Mouse (Mus musculus) megakaryocyte progenitor cell, adult 5-6 weeks (primary cell): ENCODE results near the gene Hnrnpf. TPM values are rescaled to one million over a fixed set of nuclear protein-coding genes. Genes with fewer than 3 reads are reported as not detected.
"Not testable (repeated sequence)": the region's sequence is repeated elsewhere in the genome, so short reads cannot be mapped to it uniquely, and the experiment has no call there.

Experiments
- ATAC-seq: replicated peaks from 2 replicates; pipeline ENCODE4 v1.8.0; 2016; ENCODE audit warnings: mild to moderate bottlenecking, moderate TSS enrichment, inconsistent platforms; ENCODE audit not compliant: poor library complexity
- total RNA-seq, 2 experiments: library from RNA; stranded (forward) in 1 of 2; stranded (reverse) in 1 of 2; fragments of 157-497, 149-512 nt in 1 of 2; fragments of 200-1000 nt in 1 of 2; gene quantifications; 2 replicates each; pipeline versions ENCODE4 v1.2.3 to v1.2.4; 2015 to 2017

Gene Hnrnpf
- total RNA-seq (2015) (679 and 683 TPM in 2 replicates), total RNA-seq (2017) (1,301 and 1,452 TPM in 2 replicates)

DNA sequence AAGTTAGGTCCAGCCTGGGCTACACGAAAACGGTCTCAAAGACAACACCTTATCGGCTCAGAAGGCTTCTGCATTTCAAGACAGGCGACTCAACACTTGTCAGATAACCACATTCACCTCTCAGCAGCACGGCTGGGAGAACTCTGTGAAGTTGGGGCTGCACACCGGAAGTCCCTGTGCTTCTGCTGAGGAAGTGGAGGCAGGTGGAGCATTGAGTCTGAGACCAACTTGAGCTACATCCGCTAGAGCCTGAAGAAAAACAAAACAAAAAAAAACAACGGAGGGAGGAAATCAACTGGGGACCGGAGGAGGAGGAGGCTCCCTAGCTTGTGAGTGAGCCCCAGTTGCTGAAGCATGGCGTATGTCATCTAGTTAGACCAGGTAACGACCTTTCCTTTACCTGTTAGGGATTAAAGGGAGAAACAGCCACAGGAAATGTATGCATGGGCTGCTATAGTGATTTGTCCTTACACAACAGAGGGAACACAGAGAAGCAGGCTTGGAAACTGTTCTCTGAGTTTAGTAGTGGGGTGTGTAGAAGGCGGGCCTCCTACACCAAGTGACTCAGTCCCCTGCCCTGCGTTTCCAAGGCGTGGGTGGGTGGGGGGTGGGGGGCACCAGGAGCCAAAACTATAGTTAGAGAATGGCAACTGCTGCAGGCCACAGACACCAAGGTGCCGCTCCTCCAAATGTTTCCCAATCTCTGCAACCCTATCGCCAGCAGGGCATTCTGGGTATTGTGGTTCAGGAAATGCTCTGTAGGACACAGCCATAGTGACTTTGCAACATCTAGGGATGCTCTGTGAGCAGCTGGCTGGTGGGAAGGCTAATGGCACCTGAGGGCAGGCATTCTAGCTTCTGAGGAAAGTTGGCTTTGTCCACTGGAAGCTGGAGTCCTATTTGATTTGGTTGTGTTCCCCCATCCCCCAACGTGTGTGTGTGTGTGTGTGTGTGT lies at the start of gene Hnrnpf:
Hnrnpf (plus strand) TSS at position 199 of the 955 bp plus-strand sequence.
- ATAC-seq, result peak; percentile 78

DNA sequence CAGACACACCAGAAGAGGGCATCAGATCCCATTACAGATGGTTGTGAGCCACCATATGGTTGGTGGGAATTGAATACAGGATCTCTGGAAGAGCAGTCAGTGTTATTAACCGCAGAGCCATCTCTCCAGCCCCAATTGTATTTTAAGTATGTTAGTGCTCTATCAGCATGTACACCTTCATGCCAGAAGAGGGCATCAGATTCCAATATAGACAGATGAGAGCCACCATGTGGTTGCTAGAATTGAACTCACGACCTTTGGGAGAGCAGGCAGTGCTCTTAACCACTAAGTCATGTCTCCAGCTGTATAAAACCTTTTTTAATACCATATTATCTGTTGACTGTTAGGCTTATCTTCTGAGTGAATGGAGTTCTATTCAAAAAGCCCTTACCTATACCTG lies 48.4 kb upstream of the Hnrnpf start:
- peak; percentile 81 for ATAC-seq

DNA sequence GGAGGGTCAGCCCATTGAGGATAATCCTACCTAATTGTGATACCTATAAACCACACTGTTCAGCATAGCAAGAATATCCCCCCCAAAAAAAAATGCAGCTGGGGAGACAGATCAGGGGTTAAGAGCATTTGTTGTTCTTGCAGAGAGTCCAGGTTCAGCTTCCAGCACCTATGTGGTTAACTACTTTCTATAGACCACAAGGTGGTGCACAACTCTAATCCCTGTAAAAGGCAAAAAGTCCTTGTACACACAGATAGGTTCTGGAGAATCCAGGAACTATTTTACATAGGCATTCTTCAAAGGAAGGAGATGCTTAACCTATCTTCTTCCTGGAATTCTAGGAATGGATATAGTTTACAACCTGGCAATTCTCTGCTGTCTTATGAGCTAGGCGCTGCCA lies 42.1 kb upstream of the Hnrnpf start:
- 0 out of 2 replicates have a peak, but pooled peaks have one; percentile 35 for ATAC-seq

DNA sequence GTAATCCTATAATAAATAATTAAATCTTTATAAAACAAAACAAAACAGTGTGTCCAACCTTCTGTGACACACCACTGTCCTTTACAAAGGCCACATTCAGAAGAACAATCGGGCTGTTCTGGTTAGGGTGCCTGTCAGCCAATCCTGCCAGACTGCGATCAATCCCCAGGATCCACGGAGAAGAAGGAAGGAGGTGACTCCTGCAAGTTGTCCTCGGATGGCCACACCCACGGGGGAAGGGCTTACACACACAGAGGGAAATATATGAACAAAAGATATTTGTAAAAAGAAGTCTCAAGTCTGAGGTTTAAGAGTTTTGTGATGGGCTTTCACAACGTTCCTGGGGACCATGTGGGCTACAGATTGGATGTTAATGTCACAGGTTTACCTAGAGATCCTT lies 38.3 kb upstream of the Hnrnpf start, which contains the start of gene Zfp239:
Zfp239 (plus strand) TSS at position 253 of the 400 bp plus-strand sequence.
- ATAC-seq, result no peak

DNA sequence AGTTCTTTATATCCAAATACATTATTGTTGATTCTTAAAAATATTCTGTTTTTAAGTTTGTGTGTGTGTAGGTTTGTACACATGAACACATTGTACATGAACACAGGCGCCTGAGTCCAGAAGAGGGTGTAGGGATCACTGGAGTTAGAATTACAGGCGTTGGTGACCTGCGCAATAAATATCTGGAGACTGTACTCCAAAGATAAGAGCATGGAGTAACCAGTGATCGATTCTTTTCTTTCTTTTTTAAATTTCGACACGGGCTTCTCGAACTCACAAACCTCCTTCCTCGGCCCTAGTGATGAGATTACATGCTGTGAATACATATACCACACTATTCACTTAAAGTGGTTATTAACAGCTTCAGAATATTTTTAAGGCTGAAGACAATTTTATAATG lies 37.7 kb upstream of the Hnrnpf start:
- peak; percentile 37 for ATAC-seq

DNA sequence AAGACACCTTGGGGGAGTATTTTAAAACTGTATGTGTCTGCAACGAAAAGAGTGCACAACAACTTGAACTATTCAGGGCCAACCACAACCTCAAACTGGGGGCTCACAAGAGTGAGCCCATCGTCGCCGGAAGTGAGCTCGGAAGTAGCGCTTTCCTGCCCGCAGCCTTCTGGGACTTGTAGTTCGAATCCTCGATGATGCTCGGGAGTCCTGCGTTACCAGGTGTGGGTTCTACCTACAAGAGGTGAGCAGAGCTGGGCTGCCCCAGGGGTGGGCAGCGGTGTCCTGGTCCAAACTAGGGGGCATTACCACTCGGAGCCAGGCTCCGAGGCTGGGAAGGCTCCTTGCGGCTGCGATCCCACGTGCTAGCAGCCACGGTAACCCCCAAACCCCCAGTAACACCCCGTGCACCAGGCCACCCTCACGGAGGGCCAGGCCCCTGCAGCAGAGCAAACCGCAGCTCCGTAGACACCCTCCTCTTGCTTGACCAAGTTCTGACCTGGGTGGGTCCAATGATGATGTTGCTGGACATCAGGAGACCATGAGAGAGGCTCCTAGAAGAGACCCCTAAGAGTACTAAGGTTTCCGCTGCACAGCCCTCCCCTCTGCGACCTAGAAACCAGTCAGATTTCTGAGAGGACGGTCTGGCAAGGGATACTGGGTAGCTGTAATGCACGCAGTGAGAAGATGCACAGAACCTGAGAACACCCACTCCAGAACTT lies 37.1 kb upstream of the Hnrnpf start:
- ATAC-seq, result peak; percentile 94

DNA sequence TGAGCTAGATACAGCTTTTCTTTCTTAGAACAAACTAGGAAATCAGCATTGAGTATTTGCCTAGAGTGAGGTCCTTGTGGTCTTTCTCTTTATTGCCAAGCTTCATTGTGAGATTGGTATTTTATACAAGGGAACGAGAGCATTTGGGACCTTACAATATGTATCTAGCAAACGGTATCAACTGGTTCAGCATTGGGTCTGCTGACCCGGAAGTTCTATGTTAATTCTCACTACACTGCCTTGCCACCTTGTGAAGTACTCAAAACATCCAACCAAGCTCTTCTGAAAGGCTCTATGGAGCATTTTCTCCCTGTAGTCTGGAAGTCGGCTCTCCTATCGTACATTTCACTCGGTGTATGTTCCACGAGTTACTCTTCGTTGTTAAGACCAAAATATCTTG lies 36.4 kb upstream of the Hnrnpf start:
- ATAC-seq, result no peak

DNA sequence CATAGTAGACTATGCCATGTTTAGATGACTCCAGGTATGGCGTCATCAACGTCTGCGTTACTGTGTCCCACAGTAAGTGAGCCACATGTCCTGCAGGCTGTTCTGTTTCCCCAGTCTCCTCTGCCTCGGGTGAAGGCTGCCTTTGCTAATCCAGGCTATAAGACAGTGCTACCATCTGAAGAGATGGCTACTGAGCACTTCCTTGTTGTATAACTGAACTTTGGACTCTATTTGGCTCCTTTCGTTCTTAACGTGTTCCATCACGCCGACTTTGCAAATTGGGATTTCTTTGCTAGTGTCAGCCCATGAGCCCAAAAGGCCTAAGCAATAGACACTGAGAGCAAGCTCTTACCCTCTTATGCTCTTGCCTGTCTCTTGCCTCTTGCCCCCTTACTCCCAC lies 31.9 kb upstream of the Hnrnpf start:
- ATAC-seq, result no peak

DNA sequence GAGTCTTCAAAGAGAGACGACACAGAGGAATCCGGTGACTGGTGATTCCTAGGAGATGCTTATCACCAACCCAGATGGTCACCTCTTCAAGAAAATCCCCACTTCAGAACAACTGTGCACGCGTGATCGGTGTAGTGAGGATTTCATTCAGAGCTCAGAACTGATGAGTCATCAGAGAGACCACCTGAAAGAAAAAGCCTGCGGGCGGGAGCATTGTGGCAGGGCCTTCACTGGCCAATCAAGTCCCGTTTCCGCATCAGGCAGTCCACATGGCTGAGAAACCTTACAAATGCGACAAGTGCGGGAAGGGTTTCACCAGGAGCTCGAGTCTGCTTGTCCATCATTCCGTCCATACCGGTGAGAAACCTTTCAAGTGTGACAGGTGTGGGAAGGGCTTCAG lies 29.1 kb upstream of the Hnrnpf start:
- no peak for ATAC-seq

DNA sequence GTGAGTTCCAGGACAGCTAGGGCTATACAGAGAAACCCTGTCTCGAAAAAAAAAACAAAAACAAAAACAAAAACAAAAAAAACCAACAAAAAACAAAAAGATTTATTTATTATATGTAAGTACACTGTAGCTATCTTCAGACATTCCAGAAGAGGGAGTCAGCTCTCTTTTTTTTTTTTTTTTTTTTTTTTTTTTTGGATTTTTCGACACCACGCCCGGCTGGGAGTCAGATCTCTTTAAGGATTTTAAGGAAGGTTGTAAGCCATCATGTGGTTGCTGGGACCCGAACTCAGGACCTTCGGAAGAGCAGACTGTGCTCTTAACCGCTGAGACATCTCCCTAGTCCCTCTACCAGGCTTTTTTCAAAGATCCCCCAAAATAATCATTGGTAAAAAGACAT lies 26.7 kb upstream of the Hnrnpf start:
- not testable (repeated sequence) for ATAC-seq

DNA sequence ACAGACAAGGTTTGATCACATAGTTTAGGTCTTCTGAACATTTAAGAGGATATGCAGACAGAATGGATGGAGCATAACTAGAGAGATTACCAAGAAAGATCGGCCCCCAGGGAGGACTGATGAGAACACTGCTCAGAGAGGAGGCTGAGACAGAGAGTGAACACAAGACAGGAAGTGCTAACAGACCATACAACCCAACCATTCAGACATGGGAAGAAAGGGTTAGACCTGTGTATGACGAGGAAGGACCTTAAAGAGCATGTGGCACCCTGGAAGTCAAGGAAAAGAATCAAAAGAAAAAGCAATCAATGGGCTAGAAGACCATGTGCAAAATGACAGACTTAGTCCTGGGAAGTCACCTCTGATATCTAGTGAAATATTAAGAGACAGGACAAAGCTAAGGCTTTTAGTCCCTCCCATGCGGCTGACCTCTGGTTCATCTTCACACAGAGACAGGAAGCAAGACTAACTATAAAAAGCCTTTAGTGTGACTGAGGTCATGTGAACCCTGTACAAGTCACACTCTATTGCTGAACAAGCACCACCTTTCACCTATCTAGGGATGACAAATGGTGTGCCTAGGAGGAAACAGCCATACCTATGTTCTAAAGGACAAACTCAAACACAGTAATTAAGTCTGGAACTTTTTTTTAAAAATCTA lies 25.4 kb upstream of the Hnrnpf start:
- no peak for ATAC-seq

DNA sequence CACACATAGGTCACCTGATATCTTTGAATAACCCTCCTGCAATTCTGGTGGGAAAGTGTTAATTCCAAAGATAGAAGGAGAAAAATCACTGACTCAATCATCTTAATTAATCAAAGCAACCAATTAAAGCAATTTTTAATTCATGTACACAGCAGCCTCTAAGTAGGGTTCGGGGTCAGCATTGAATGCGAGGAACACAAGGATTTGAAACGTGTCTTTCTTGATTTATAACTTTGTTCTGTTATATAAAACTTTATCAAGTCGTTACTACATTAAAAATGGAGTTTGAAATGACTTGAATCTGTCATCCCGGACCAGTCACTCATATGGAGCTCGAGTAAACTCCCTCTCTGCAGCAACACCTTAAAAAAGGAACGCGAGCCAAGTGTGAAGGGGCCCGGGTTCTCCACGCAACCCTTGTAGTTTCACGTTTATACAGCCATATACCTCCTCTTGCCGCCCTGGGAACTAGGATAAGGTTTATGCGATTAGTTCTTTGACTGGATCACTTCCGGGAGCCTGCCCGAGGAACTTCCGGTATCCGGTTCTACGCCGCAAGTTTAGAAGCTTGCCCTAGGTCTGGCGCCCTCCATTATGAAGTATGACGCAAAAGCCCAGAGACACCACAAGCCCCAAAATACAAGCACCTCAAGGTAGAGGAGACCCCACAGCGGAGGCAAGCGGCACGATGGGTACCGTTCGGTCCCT lies 21.3 kb upstream of the Hnrnpf start:
- peak; percentile 53 for ATAC-seq

DNA sequence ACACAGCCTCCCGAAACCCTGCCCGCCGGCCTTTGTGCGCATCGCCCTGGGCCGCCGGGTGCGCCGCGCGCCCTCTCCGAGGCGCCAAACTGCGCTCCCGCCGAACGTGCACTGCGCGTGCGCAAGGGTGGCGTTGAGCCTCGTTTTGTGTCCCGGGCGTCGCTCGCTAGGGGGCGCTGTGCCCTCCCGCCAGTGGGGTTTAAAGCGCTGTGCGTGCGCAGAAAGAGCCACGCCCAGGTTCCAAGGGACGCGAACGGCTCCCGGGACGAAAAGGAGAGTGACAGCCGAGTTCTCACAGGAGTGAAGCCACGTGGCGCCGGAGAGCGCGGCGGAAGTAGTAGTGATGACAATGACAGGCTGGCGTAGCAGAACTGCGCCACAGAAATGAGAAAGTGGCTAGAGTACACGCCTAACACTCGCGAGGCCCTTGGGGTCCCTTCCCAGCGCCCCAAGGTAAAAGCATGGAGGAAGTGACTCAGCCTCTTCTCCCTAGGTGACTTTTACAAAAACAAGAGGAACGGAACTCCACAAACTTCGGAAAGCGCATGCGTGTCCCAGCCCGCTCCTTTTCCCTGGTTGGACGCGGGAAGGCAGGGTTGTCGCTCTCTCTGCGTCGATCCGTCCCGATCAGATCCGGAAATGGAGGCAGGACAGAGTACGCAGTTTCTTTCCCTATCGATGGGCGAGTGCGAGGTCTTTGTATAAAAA lies 20.6 kb upstream of the Hnrnpf start:
- ATAC-seq, result peak; percentile 74

DNA sequence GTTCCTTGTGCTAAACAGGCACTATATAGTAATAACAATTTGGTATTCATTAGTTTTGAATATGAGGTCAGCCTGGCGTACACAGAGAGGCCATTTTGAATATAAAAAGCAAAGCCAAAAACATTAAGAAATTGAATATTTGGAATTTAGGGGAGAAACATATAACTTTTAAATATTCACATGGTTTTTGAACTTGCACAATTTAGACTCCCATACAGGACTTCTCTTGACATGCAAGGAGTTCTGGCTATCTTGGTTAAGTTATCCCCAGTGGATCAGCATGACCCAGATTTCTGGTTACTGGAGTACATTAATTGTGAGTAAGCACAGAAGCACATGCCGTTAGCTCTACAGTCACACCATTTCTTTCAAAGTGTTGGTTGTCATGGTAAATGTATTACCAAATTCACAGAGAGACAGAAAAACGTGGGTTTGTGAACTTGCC lies 19.7 kb upstream of the Hnrnpf start:
- ATAC-seq, result no peak

DNA sequence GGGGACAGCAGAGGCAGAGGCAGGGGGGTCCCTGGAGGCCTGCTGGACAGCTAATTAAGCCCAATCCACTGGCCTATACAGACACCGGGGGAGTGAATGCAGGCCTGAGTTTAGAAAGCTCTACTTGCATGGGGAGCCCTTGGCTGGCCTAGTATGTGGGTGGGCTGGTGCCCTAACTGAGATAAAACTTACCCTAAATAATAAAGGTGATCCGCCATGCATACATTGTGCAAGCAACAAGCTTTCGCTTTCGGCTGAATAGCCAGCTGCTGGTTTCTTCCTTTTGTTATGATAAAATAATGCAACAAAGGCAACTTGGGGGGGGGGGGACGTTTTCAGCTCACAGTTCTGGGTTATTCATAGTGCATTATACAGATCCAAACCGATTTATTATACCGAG lies 18.9 kb upstream of the Hnrnpf start:
- ATAC-seq, result no peak

DNA sequence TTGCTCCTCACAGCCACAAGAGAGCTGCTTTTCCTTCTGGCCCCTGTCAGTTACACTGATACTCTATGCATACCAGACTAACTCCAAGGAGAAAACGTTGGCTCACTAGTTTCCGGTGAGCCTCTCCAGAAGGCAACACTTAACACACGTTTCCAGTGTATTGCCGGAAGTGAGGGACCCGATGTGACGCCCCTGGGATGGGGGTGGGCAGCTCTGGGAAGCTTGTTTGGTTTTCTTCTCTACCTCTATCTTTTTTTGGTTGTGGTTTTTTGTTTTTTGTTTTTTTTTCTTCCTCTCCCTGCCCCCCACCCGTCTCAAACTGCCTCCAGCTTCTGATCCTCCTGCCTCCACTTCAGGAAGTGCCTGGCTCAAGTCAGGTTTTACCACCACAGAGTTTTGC lies 18.1 kb upstream of the Hnrnpf start:
- peak; percentile 37 for ATAC-seq

DNA sequence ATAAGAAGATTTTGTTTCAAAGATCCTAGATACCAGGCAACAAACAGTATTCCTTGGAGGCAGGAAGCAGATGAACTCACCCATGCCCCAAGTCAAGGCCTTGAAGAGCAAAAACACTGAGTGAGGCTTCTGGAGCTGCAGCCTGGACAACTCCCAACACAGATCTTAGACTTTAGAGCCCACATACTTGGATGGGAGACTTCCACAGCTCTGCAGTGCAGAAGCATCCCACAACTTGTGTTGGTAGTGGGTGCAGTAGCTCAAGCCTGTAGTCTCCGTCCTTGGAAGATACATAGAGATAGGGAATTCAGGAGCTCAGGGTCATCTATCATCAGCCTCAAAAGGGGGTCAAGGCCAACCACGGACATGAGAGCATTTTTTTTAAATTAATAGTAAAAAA lies 14.2 kb upstream of the Hnrnpf start:
- no peak for ATAC-seq

DNA sequence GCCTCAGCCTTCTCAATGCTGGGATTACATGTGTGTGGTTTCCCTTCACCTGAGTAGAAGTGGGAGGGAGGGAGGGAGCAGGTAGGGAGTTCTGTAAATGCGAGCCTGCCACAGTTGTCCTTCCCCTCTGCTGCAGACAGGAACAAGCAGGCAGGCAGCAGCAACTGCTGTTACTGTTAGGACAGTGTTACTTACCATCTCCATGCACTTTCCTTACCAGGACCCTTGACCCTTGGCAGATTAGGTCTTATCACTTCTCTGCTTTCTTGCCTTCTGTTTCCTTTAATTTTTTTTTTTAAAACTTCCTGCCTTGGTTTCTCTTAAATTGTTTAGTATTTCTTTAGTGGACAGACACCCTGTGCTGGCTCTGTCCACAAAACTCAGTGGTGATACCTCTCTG lies 12.1 kb upstream of the Hnrnpf start:
- ATAC-seq, result no peak

DNA sequence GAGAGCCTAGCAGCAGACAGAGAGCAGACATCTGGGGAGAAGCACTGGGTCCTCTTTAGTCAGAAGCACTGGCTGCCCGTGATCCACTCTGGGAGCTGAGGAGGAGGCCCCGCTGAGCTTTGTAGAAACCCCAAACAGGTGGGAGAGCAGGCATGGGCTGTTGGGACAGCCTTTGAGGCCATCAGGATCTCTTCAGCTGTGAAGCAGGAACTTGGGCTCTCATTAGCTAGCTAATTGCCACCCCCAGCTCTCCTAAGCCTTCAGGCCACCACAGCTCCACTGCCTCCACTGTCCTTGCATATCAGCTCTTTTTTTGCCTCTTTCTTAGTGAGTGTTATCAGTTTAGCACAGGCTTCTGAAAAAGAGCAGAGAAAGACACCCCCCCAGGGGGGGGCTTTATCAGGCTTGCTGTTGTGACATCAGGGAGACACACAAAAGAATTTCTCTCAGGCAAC lies 11.5 kb upstream of the Hnrnpf start:
- peak; percentile 72 for ATAC-seq

DNA sequence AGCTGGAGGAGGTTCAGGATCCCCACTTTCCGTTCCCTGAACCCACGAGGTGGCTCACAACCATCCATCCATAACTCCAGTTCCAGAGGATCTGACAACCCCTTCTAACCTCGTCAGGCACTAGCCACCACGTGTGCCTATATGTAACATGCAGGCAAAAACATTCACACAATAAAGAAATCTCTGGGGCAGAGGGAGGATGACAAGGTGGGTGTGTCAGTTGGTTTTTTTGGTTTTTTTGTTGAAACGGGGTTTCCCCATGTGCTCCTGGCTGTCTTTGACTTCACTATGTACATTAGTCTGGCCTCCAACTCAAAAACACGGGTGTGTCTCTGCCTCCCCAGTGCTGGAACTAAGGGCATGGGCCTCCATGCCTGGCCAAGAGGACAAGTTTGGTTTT lies 9.9 kb upstream of the Hnrnpf start:
- ATAC-seq, result 0 out of 2 replicates have a peak, but pooled peaks have one; percentile 7
